Mouse (Mus musculus) lung, postnatal 0 days (tissue): ENCODE results near the gene Sgpp2. TPM values are rescaled to one million over a fixed set of nuclear protein-coding genes. Genes with fewer than 3 reads are reported as not detected.

ENCODE experiments used
- ATAC-seq: fragments of 200-750 bp; cut with Nextera tagmentation; 2 replicates; pipeline ENCODE4 v1.8.0; 2017; ENCODE audit warnings: moderate library complexity
- DNase-seq: peaks from one replicate; pipeline ENCODE4 v3.0.0-alpha.2; 2016; ENCODE audit warnings: low spot score
- H3K27ac ChIP-seq: fragments of 300-500 bp; sonication (generic); 2 replicates; pipeline ENCODE4 v1.5.1; 2014; ENCODE audit warnings: antibody characterized with exemption, mild to moderate bottlenecking, low read length, mixed read lengths
- H3K27me3 ChIP-seq: fragments of 300-500 bp; sonication (generic); replicated peaks from 2 replicates; pipeline ENCODE4 v1.6.1; 2014; ENCODE audit warnings: low read length, mixed read lengths; ENCODE audit not compliant: insufficient read depth
- H3K36me3 ChIP-seq: fragments of 300-500 bp; sonication (generic); 2 replicates; pipeline ENCODE4 v1.6.1; 2014; ENCODE audit warnings: low read length, mixed read lengths; ENCODE audit not compliant: insufficient read depth
- H3K4me1 ChIP-seq: fragments of 300-500 bp; sonication (generic); 2 replicates; pipeline ENCODE4 v1.6.1; 2014; ENCODE audit warnings: antibody characterized with exemption, low read depth, low read length, mixed read lengths; ENCODE audit not compliant: insufficient read depth
- H3K4me2 ChIP-seq: fragments of 300-500 bp; sonication (generic); replicated peaks from 2 replicates; pipeline ENCODE4 v1.6.1; 2014; ENCODE audit warnings: low read depth, mild to moderate bottlenecking, low read length, moderate library complexity, mixed read lengths
- H3K4me3 ChIP-seq: fragments of 300-500 bp; sonication (generic); 2 replicates; pipeline ENCODE4 v1.5.1; 2014; ENCODE audit warnings: low read depth, low read length
- H3K9ac ChIP-seq: fragments of 300-500 bp; sonication (generic); replicated peaks from 2 replicates; pipeline ENCODE4 v1.6.1; 2014; ENCODE audit warnings: low read depth, mild to moderate bottlenecking
- H3K9me3 ChIP-seq: fragments of 300-500 bp; sonication (generic); 2 replicates; pipeline ENCODE4 v1.6.1; 2016; ENCODE audit warnings: low read length, mixed read lengths
- CTCF ChIP-seq: IDR thresholded peaks from 2 replicates; pipeline ENCODE4 v1.5.1; 2016; ENCODE audit warnings: antibody characterized with exemption, mild to moderate bottlenecking
- EP300 ChIP-seq: IDR thresholded peaks from 2 replicates; pipeline ENCODE4 v1.6.1; 2016; ENCODE audit warnings: antibody characterized with exemption, mild to moderate bottlenecking, control low read depth
- WGBS: fragments of 180-500 bp; shearing (Covaris S2); extraction: QIAGEN DNeasy Blood & Tissue Kit; methylation state at CpG from one replicate; pipeline ENCODE4 v1.1.7; 2014; 5-methylcytosine and 5-hydroxymethylcytosine counted together
- polyA plus RNA-seq: library from polyadenylated mRNA; unstranded; fragments of >200 nt; fragmentation: Nextera tagmentation; extraction: Ambion mirVana; gene quantifications from 2 replicates; pipeline ENCODE4 v1.2.1, GENCODE M21; 2015

Sgpp2 gene
- polyA plus RNA-seq, 1 experiment from 2014 or later = 10.9 TPM

- Histone ChIP-seq H3K4me1 (no peaks in the 10 kb centered on the region), H3K4me2 (no peak overlapping the region), H3K27ac (no peak overlapping the region), H3K27me3 (no peaks in the 10 kb centered on the region), H3K9me3 (no peaks in the 10 kb centered on the region), H3K4me3 (no peak overlapping the region), H3K36me3 (no peaks in the 10 kb centered on the region), H3K9ac (no peak overlapping the region)
- DNase-seq (peak; percentile 88), ATAC-seq (peak; percentile 68)
- 45% methylated on average over 4 of the region's 4 CpGs for WGBS
- peak; percentile 88 for TF ChIP-seq CTCF
- TF ChIP-seq EP300 = no peak
Observed at GRCm38 (mm10) chr1:78419593-78419992, 109.4 kb downstream of the Sgpp2 start.

DNA sequence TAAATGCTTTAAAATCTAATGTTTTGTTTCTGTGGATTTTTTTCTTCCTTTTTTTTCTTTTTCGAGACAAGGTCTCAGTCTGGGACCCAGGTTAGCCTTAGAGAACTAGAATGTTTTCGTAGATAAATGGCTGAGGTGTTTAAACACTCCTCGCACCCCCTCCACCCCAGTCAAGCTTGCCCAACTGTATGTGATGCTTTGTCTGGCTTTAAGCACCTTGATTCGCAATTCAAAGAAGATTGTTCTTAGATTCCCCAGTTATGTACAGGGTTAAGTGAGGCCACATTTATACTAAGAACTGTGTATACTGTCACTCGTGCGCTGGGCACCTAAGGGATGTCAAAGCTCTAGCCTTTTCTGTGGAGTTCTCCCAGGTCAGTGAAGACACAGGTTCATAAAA, 110.1 kb downstream of the Sgpp2 start:
- H3K4me2 ChIP-seq = no peak overlapping the region
- no peak overlapping the region for H3K27ac ChIP-seq
- DNase-seq (no peak), ATAC-seq (no peak)
- no peaks in the 10 kb centered on the region for H3K9me3 ChIP-seq
- no peak overlapping the region for H3K9ac ChIP-seq
- no peak overlapping the region for H3K4me3 ChIP-seq
- no peaks in the 10 kb centered on the region for H3K4me1 ChIP-seq
- H3K36me3 ChIP-seq = no peaks in the 10 kb centered on the region
- 91% methylated on average over 6 of the region's 6 CpGs for WGBS
- TF ChIP-seq CTCF (no peak), EP300 (no peak)
- H3K27me3 ChIP-seq = no peaks in the 10 kb centered on the region

GRCm38 (mm10) chr1:78421749-78422148, 111.6 kb downstream of the Sgpp2 start:
- H3K27me3 ChIP-seq = no peaks in the 10 kb centered on the region
- H3K9me3 ChIP-seq = no peaks in the 10 kb centered on the region
- WGBS = 69% methylated on average over 5 of the region's 5 CpGs
- H3K9ac ChIP-seq = no peak overlapping the region
- H3K36me3 ChIP-seq = no peaks in the 10 kb centered on the region
- ATAC-seq (no peak), DNase-seq (no peak)
- TF ChIP-seq CTCF (no peak), EP300 (no peak)
- H3K4me1 ChIP-seq = no peaks in the 10 kb centered on the region
- no peak overlapping the region for H3K4me3 ChIP-seq
- H3K27ac ChIP-seq = no peak overlapping the region
- no peak overlapping the region for H3K4me2 ChIP-seq

- WGBS = 56% methylated on average over 2 of the region's 2 CpGs
- no peak for TF ChIP-seq EP300
- TF ChIP-seq CTCF = no peak
- no peaks in the 10 kb centered on the region for H3K27me3 ChIP-seq
- DNase-seq (peak; percentile 39), ATAC-seq (peak; percentile 25; the same call in 1 of the 2 replicates)
- H3K4me2 ChIP-seq = no peak overlapping the region
- H3K36me3 ChIP-seq = no peaks in the 10 kb centered on the region
- no peak overlapping the region for H3K27ac ChIP-seq
- H3K4me1 ChIP-seq = 0 out of 2 replicates have a peak, but pooled peaks cover 3% of the 10 kb centered on the region
- H3K9me3 ChIP-seq = no peaks in the 10 kb centered on the region
- no peak overlapping the region for H3K4me3 ChIP-seq
- no peak overlapping the region for H3K9ac ChIP-seq
Observed at GRCm38 (mm10) chr1:78422576-78422975, 112.4 kb downstream of the Sgpp2 start.

GRCm38 (mm10) chr1:78424848-78425247, 114.7 kb downstream of the Sgpp2 start:
- peak; percentile 49 for ATAC-seq

DNA sequence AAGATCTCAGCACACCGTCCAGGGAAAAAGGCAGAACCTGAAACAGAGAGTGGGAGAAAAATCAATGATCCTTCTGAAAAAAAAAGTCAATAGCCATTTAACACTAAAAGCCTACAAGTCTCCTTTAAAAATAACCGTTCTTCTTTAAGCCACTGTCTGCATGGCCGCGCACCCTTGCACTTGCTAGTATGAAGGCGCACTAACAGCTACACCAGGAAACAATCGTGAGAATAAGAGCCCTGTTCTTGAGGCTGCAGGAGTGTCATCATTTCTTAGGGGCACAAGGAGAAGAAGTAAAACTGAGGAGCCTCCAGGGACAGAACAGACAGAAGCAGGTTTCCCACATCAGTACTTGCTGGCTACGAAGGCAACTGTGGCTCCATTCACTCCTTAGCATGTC, 115.2 kb downstream of the Sgpp2 start:
- H3K4me2 ChIP-seq = no peak overlapping the region
- no peak overlapping the region for H3K4me3 ChIP-seq
- H3K9me3 ChIP-seq = no peaks in the 10 kb centered on the region
- ATAC-seq (no peak), DNase-seq (no peak)
- 84% methylated on average over 7 of the region's 7 CpGs for WGBS
- no peaks in the 10 kb centered on the region for H3K36me3 ChIP-seq
- H3K4me1 ChIP-seq = 0 out of 2 replicates have a peak, but pooled peaks cover 5% of the 10 kb centered on the region
- H3K9ac ChIP-seq = no peak overlapping the region
- peak overlapping the region; percentile 57 for H3K27ac ChIP-seq
- TF ChIP-seq EP300 (no peak), CTCF (no peak)
- no peaks in the 10 kb centered on the region for H3K27me3 ChIP-seq

More at GRCm38 (mm10) chr1:78424848-78425247, 114.7 kb downstream of the Sgpp2 start:
- peak; percentile 61 for DNase-seq
- 63% methylated on average over 4 of the region's 4 CpGs for WGBS
- Histone ChIP-seq H3K4me3 (no peak overlapping the region), H3K36me3 (no peaks in the 10 kb centered on the region), H3K9ac (no peak overlapping the region), H3K9me3 (no peaks in the 10 kb centered on the region), H3K27ac (no peak overlapping the region), H3K4me1 (0 out of 2 replicates have a peak, but pooled peaks cover 5% of the 10 kb centered on the region), H3K4me2 (no peak overlapping the region), H3K27me3 (no peaks in the 10 kb centered on the region)
- TF ChIP-seq EP300 = no peak
- no peak for TF ChIP-seq CTCF
